Mouse (Mus musculus) CD4-positive naive resting alpha-beta T cell, adult 76 days (primary cell): ENCODE data around the gene Necap2. TPM values are rescaled to one million over a fixed set of nuclear protein-coding genes. Genes with fewer than 3 reads are reported as not detected.

Source experiments
- total RNA-seq: library from RNA; stranded (reverse); gene quantifications from one replicate; pipeline ENCODE4 v1.2.4, GENCODE M21; 2023

Necap2 gene
- total RNA-seq, result 92.1 TPM

DNA sequence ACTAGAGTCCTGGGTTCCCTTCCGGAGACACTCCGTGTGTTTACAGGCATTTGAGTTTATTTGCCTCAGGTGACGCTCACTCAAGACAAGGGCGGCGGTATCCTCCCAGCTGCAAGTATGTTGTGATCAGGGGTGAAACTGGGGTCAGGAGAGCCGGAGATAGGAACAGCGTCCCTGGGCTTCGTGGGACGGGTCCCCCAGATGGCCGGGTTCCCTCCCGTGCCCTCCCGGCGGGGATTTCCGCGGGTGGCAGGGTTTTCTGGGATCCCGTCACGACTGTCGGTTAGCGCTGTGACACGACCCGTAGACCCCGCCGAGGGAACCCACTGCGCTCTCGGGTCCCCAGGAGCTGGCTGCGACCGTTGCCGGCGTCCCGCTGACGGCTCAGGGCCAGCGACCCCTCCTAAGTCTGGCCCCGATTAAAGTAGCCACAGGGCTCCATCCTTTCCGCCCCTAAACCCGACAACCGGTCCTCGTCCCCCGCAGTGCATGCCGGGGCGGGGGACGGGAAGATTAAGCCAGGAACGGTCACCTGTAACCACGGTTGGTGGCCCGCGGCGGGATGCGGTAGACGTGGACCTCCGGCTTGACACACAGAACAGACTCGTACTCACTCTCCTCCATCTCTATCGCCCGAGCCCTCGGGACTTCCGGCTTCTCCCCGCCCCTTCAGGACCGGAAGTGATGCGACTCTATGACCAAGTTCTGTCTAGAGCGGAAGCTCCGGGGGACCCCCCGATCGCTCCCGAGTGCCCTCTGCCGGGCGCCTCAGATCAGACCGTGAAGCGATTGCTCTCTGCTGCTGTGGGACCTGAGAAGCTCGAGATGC lies at the start of gene Necap2:
Necap2 (minus strand) TSS at position 677 of the 829 bp plus-strand sequence.

DNA sequence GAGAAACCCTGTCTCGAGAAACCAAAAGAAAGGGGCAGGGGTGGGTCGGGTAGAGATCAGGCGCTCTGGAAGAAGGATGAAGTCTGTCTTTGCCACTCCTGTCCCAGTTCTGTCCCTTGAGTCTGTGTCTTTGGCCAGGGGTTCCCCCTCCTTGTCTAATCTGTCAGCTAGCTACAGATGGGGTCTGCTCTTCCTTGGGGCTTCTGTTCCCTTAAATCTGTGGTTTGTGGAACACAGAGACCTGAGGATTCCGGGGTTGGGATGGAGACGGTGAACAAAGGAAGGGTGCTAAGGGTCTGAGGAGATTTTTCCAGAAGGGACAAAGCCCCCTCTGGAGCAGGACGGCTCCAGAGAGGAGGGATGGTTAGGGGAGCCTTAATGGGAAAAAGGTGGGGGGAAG lies 9.9 kb upstream of the Necap2 start, which contains the start of gene Spata21:
Spata21 (plus strand) TSS at position 301 of the 400 bp plus-strand sequence.

GRCm38 (mm10) chr4:141060426-141061301 lies 17.5 kb downstream of the Necap2 start, which contains the start of gene Crocc:
Gene Crocc, minus strand, starts transcription at chr4:141060550.

Other genes with a start within 250 kb of the Necap2 start
- gene Padi1, start 232.6 kb downstream of the Necap2 start, total RNA-seq, result 1.2 TPM
- 22.4 TPM for gene Padi2, start 172.0 kb downstream of the Necap2 start, total RNA-seq
- 81.5 TPM for gene Sdhb, start 117.2 kb downstream of the Necap2 start, total RNA-seq
- gene Atp13a2, start 91.5 kb downstream of the Necap2 start, total RNA-seq, result 26.3 TPM
- not detected for gene Mfap2, start 67.9 kb downstream of the Necap2 start, total RNA-seq
- 12.5 TPM for gene Crocc, start 17.8 kb downstream of the Necap2 start, total RNA-seq
- not detected for gene Spata21, start 10.0 kb upstream of the Necap2 start, total RNA-seq
- gene Szrd1, start 61.4 kb upstream of the Necap2 start, total RNA-seq, result 115 TPM
- gene Fbxo42, start 69.6 kb upstream of the Necap2 start, total RNA-seq, result 20.2 TPM
- gene Rsg1, start 135.6 kb upstream of the Necap2 start, total RNA-seq, result 2.6 TPM
- not detected for gene Arhgef19, start 161.1 kb upstream of the Necap2 start, total RNA-seq
- 4.4 TPM for gene Epha2, start 222.9 kb upstream of the Necap2 start, total RNA-seq